Mouse (Mus musculus): ENCODE measurements around the gene Aqp2. TPM values are rescaled to one million over a fixed set of nuclear protein-coding genes. Genes with fewer than 3 reads are reported as not detected.

The Aqp2 gene
- total RNA-seq, 2 experiments from 2014 or later = not detected

DNA sequence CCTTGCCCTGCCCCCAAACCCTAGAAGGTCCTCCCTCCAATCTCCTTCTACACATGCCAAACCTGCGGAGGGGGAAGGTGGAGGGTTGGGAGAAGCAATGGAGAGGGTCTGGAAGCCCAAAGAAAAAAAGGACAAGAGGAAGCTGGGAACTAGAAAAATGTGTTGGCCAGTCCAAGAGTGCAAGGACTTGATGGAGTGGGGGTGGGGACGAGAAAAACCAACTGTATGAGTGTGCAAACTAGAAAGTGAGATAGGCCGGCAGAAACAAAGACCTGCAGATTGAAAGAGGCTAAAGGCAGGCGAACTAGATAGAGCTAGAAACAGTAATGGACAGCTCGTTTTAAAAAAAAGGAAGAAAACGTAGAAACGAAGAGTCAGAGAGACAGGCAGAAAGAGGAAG, 10.8 kb downstream of the Aqp2 start:
- ATAC-seq (ENCODE audit: poor library complexity, severe bottlenecking) = no peak

DNA sequence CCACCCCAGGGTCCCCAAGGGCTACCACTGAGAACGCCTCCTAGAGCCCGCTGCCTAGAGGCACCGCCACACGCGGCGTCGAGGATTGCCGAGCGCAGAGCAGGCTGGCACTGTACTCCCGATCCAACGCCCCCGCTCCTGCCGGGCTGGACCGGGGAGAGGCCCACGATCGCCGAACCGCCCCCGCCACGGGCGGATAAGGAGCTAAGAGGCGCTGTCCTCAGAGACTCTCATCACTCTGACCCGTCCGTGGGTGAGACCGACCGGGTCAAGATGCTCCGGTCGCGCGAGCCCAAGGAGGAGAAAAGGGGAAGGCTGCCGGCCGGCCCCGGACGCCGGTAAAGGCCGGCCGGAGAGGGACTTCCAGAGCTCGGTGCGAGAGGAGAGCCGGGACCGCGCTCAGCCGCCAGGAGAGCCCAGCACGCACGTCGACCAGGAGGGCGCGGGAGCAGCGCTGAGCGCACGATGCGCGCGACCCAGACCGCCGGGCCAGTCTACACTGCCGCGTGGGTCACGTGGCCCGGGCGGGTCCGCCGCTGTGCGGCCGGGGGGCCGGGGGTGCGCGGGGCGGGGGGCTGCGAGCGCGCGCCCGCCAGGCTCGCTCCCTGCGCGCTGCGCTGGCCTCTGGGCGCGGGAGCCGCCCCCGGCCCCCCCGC, 11.7 kb downstream of the Aqp2 start, which contains the start of gene Aqp5:
Gene Aqp5, plus strand, starts transcription at position 354 of the 656 bp plus-strand sequence.
- ATAC-seq (ENCODE audit: poor library complexity, severe bottlenecking) = no peak

DNA sequence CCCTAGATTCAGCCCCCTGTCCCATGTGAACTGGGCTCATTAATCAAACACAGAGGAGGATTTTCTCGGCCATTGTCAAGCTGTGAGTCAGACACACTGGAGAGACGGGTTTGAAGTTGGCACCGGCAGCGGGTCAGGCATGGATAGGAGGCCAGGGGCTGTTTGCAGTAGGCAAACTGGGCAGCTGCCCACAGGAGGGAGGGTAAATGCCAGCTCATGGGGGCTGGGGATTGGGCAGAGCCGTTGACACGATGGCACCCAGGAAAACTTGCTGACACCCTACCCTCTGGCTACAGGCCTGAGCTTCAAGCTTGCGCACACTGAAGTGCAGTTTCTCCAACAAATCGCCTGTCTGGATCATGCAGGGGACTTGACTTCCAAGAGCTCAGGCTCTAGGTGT, 13.3 kb downstream of the Aqp2 start:
- no peak for ATAC-seq (ENCODE audit: poor library complexity, severe bottlenecking)

DNA sequence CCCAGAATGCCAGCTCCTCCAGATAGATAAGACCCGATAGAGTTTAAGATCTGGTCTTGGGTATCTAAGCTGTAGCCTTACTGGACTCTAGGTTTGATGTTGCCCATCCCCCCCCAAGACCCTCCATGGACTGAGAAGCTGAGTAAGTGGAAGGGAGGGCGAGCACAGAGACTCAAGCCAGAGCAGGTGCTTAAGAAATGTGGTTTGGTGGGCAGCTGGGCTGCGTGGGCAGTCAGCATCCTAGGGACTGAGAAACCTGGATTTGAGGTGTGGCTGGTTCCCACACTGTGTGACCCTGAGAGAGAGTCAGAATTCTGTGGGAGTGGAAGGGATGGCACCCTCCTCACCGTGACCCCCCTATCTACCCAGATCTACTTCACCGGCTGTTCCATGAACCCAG, 14.0 kb downstream of the Aqp2 start:
- no peak for ATAC-seq (ENCODE audit: poor library complexity, severe bottlenecking)

DNA sequence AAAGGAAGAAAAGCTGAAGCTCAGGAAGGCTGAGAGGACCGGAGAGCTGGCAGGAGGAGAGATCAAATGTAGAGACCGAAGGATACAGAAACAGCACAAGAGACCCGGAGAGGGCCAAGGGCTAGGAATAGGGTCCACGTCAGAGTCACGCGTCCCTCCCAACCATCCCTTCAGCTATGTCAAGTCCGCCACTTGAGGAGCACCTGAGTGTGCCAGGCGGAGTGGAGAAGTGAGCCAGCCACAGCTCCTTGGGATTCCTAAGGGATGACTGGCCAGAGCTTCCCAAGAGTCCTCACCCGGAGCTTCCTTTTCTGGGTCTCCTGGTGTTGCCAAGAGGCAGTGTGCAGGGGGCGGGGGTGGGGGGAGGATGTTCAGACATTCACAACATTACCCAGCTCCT, 16.1 kb downstream of the Aqp2 start:
- ATAC-seq (ENCODE audit: poor library complexity, severe bottlenecking) = no peak

DNA sequence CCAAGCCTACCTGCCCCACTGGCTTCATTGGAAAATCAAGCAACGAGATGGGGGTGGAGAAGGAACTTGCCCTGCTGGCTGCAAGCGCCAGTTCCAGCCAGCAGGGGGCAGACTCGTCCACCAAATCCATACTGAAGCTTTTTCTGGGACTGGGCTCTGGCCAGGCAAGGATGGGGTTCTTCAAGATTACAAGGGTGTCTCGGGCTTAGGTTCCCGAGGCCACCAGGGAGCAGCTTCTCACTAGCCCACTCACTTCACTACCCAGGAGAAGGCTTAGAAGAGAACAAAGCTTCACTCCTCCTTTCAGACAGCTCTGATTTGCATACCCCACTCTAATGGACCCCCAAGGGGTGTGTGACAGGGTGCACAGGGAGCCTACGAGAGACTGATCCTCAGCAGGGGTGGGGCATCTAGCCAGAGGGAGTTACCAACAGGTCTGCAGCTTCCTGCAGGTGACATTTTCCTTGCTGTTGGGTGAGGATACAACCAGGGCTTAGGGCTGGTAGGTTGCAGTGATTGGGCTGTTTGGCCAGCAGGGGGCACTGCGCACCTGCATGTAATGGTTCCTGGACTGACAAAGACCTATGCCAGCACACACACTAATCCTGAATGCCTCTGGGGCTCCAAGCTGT, 17.3 kb downstream of the Aqp2 start:
- ATAC-seq (ENCODE audit: poor library complexity, severe bottlenecking) = peak; percentile 89

DNA sequence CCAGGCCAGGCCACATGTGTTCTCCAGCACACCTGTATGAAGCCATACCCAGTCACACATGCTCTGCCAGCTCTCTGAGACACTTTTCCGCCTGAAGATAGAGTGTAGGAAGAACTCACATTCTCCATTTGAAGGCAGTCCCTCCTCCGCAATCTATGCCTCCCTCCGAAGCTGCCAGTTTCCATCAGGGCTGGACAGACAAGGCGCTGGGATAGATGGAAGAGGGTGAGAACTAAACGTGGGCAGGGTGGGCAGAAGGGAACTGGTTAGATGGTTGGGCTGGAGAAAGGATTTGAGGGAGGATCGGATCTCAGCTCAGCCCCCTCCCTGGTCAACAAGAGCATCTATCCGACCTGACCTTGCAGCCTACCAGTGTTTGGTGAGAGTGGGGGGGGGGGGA, 18.0 kb downstream of the Aqp2 start:
- ATAC-seq (ENCODE audit: poor library complexity, severe bottlenecking) = no peak

DNA sequence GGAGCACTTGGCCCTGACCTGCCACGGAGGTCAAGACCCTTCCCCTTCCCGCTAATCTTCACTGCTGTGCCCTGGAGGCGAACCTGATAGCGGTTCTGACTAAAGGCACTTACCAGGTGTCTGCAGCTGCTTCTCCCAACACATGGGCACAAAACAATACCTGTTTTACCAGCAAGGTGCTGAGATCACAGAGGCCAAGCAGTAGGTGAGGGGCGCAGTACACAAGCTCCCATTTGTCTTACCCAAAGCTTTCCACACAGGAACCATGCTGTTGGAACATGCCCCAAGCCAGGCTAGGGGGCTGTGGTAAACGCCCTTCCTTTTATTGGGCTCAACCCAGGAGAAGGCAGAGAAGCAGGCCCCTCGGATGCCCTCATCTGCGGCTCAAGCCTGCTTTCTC, 18.7 kb downstream of the Aqp2 start:
- no peak for ATAC-seq (ENCODE audit: poor library complexity, severe bottlenecking)

DNA sequence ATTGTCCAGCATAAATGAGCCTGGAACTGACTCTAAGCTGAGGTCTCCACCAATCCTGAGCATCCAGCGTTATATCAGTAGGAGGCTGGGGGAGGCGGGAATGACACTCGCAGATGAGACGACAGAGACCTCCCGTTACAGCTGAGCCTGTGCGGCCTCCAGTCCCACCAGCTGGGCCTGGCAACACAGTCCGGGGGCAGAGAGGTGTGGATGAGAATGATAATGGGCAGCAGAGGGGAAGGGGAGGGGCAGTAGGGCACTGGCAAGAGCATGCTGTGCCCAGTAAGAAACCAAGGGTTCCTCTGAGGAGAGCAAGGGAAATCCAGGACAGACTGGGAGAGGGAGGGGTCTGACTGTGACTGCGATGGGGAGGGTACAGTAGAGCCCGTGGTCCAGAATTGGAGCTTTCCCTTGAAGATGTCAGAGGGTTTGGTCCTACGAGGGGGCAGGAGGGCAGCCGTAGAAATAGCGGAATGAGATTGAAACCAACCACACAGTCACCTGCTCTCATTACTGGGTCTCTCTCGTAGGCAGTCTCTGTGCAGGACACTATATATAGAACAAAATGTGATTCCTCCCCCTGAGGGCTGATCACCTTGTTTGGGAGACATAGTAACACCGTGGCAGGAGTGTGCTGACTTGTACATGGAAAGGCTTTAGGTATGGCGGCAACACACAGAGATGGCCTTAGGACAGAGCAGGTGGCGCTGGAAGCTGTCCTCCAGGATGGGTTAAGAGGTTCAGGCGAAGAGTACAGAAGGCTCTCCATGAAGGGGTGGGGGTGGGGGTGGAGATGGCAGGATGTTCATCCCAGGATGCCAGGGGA, 20.6 kb downstream of the Aqp2 start:
- no peak for ATAC-seq (ENCODE audit: poor library complexity, severe bottlenecking)

DNA sequence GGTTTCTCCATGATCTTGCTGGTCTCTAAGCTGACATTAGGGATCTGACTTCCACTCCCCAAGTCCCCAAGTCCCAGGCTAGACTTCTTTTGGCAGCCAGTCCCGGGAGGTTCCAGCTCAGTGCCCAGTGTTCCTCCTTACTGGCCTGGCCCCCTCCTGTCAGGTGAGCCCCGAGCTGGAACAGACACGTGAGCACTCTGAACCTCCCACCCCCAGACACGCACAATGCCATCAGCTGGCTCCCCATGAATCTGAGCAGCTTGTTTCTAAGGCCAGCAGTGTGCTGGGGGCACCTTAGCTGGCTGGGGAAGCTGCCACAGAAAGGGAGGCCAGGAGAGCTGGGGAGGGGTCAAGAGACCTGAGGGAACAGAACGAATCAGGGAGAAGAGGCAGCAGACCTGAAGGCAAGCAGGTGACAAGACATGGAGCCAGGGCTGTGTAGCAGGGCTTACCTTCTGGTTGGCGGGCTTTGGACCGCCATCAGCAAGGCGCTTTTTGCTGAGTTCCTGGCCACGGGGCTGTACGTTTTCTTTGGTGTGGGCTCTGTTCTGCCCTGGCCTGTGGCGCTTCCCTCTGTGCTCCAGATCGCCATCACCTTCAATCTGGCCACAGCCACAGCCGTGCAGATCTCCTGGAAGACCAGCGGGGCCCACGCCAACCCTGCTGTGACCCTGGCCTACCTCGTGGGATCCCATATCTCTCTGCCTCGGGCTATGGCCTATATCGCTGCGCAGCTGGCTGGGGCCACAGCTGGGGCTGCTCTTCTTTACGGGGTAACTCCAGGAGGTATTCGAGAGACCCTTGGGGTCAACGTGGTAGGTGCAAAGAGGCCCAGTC, 22.3 kb downstream of the Aqp2 start, which contains the start of gene Aqp6:
Gene Aqp6, plus strand, starts transcription at position 415 of the 837 bp plus-strand sequence.
- no peak for ATAC-seq (ENCODE audit: poor library complexity, severe bottlenecking)

DNA sequence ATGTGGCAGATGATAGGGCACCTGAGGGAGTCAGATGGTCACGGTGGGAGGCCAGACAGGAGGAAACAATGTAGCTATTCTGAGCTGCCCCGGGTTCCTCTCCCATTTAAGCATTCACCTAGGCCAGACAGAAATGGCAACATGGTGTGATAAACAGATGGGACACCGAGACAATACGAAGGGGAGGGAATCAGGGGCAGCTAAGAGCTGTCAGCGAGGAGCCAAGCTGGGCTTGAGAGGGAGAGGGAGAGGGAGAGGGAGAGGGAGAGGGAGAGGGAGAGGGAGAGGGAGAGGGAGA, 22.9 kb downstream of the Aqp2 start:
- no peak for ATAC-seq (ENCODE audit: poor library complexity, severe bottlenecking)

DNA sequence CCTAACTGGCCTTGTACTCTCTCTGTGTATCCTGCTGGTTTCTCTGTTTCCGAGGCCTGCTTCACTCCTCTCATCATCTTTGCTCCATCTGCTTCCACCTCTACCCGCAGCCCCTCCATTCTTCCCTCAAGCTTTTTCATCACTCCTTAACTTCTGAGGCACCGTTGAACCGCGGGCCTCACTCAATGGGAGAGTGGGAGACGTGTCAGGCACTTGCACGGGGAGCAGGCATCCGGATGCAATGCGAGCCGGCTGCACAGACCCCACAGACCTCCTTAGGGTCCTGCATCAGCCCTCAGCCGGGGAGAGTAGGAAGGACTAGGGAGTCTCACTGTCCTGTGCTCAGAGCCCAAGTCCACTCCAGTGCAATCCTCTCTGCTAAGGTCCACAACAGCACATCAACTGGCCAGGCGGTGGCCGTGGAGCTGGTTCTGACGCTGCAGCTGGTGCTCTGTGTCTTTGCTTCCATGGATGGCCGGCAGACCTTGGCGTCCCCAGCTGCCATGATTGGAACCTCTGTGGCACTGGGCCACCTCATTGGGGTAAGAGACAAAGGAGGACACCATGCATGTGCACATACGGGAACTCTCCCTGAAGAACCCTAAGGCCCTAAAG, 23.5 kb downstream of the Aqp2 start:
- ATAC-seq (ENCODE audit: poor library complexity, severe bottlenecking) = no peak

DNA sequence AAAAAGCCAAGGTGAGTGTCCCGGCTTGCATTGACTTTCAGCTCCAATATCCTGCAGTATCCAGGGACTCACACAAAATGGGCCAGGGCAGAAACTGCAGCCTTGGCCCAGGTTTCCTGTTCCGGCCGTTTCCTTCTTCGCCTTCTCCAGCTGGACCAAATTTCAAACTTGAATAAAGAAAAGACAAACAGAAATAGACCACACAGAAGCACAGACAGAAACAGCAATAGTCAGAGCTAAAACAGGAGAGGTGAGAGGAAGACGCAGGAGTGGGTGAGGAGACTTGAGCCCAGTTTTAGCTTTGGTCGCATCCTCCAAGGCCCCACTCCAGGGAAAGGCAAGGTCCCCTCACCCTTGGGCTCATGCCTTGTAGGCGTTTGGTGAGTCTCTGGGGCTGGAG, 24.4 kb downstream of the Aqp2 start:
- ATAC-seq (ENCODE audit: poor library complexity, severe bottlenecking) = no peak

DNA sequence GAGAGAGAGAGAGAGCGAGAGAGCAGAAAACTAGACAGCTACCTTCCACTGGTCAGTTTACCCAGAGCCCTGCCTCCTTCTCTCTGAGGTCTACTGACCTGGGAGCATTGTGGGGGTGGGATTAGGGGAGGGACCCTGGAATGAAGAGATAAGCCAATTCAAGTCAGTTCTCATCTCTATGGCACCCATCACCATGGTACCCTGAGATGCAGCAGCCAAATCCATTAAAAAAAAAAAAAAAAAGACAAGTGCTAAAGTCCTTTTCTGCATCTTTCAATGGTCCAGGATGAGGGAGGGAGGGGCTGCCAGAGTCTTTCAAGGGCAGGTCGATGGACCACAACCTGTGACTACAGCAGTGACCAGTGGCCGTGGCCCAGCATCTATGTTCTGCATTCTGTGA, 26.7 kb downstream of the Aqp2 start:
- ATAC-seq (ENCODE audit: poor library complexity, severe bottlenecking) = no peak

DNA sequence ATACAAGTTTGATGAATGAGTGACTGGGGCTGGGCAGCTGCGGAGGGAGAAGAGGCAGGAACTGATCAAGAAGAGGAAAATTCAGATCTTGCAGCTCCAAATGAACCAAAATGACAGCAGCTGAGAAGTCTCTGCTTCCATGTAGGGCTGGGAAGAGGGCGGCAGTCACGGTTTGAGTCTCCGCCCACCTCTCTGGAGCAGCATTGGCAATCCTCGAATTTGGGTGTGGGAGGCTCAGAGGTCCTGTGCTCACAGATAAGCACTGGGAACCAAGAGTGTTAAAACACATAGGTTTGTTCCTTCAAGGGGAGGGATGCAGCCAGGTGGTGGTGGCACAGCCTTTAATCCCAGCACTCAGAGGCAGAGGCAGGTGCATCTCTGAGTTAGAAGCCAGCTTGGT, 27.7 kb downstream of the Aqp2 start:
- no peak for ATAC-seq (ENCODE audit: poor library complexity, severe bottlenecking)

DNA sequence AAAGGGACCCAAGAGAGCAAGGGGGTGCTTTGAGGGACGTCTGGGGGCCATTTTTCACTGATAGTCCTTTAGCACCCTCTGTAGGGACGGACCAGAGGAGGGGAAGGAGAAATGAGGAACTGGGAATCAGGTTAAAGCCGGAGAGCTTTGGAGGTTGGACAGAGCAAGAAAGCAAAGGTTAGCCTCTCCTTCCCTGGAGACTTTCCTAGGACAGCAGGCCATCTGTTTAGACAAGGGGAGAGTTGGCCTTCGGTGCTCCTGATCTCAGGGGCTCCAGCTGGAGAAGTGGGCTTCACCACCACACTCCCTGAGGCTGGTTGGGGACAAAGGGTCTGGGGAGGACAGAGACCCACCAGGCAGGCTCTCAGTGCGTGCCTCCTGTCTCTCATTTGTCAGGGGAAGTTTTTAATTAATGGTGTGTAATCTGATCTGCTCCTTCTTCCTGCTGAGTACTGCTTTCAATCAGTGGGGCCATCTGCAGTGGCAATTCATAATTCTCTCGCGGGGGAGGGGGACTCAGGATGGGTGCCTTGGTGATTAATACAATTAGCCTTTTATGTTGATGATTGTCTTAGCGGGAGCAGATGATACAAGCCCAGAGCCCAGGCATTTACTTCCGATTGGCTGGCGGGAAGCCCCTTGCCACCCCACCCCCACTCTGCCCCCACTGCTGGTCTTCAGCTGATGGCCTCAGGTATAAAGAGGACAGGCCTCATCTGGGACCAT, 28.7 kb downstream of the Aqp2 start:
- ATAC-seq (ENCODE audit: poor library complexity, severe bottlenecking) = no peak; the same call in 1 of the 2 replicates

DNA sequence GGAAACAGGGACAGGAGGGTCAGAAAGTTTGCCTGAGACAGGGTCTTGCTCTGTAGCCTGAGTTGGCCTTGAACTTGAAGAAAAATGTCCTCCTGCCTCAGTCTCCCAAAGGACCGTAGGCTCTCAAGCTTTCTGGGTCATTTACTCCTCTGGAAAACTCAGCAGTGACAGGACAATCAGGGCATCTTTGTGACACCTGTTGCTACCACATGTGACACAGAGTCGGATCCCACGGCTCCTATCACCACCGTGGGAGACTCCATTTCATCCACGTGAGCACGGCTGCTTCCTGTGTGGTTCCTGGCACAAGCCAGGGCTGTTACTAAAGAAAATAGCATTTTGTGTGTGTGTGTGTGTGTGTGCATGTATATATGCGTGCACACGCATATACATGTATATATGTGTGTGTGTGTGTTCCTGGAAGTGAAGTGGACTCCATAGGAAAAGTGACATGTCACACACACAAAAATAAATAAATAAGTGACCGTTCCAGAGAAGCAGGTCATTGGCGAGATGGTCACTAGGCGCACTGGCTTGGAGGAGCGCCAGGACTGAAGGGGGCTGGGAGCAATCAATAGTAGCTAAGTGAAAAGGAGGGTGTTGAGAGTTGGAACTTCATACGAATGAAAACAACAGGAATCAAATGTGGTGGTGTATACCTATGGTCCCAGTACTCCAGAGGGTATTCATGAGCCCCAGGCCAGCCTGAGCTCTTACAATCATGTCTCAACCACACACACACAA, 29.7 kb downstream of the Aqp2 start:
- no peak for ATAC-seq (ENCODE audit: poor library complexity, severe bottlenecking)

DNA sequence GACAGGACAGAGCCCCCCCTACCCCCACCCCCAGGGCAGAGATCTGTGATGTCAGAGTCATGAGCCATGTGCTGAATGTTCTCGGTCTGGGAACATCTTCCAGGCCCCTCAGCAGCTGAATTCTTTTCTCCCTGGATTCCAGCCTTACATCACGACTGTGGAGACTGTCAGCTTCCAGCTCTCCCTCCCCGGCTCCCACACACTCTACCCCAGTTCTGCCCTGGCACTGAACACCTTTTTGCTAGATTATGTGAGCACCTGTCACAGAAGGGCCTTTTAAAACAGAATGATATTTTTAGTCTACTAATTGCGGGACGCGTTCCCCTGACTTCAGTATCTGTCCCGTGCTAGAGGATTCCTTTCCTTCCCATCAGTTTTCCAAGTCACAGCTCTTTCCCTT, 32.7 kb downstream of the Aqp2 start:
- no peak for ATAC-seq (ENCODE audit: poor library complexity, severe bottlenecking)

DNA sequence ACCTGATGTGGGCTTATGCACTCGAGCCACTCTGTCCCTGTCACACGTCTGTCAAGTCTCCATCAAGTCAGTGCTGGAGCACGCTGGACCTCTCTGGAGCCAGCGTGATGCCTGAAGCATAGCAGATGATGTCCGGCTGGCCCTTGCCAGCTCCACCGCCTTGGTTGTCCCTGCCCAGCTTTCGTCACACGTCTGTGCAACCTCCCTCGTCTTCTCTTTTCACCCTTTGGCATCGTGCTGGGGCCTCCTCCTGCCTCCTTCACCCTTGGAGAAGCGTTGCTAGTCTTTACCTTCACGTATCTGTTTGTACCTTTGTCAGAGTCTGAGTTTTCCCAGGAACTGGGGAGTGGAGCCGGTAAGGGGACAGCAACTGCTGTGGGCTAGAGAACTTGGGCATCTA, 35.4 kb downstream of the Aqp2 start:
- ATAC-seq (ENCODE audit: poor library complexity, severe bottlenecking) = no peak

All from megakaryocyte, adult 5-6 weeks (primary cell).